Mouse (Mus musculus): Measurements from ENCODE around the gene Rasa3. TPM values are rescaled to one million over a fixed set of nuclear protein-coding genes. Genes with fewer than 3 reads are reported as not detected.

Rasa3 gene
- polyA plus RNA-seq, 1 experiment from 2014 or later: 26.0 TPM

DNA sequence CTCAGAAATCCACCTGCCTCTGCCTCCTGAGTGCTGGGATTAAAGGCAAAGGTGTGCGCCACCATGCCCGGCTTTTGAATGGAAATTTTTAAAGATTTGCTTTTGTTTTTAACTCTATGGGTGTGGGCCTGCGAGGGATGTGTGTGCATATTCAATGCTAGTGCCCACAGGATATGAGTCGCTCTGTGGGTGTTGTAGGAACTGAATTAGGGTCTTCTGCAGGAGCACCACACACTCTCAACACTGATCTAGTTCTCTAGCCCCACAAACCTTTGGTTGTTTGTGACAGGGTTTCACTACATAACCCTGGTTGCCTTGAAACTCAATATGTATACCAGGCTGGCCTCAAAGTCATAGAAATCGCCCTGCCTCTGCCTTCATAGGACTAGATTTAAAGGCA, 11.9 kb upstream of the Rasa3 start:
- Histone ChIP-seq H3K36me3 (ENCODE audit: control insufficient read depth, insufficient read depth, low read length) (no peaks in the 10 kb centered on the region), H3K27ac (replicated peaks; ENCODE audit: low read depth, low read length) (no peak overlapping the region), H3K4me3 (replicated peaks; ENCODE audit: low read depth, low read length) (no peak overlapping the region), H3K4me2 (ENCODE audit: low read length) (no peak overlapping the region), H3K9ac (replicated peaks; ENCODE audit: low read length) (no peak overlapping the region), H3K27me3 (ENCODE audit: control insufficient read depth, insufficient read depth, low read length) (no peaks in the 10 kb centered on the region), H3K4me1 (ENCODE audit: control insufficient read depth, insufficient read depth, low read length) (0 out of 2 replicates have a peak, but pooled peaks cover 2% of the 10 kb centered on the region), H3K9me3 (ENCODE audit: control insufficient read depth, low read length) (no peaks in the 10 kb centered on the region)
- no peak for ATAC-seq (ENCODE audit: low FRiP score, low TSS enrichment)
- DNase-seq: no peak
- 88% methylated on average over 5 of the region's 5 CpGs for WGBS

DNA sequence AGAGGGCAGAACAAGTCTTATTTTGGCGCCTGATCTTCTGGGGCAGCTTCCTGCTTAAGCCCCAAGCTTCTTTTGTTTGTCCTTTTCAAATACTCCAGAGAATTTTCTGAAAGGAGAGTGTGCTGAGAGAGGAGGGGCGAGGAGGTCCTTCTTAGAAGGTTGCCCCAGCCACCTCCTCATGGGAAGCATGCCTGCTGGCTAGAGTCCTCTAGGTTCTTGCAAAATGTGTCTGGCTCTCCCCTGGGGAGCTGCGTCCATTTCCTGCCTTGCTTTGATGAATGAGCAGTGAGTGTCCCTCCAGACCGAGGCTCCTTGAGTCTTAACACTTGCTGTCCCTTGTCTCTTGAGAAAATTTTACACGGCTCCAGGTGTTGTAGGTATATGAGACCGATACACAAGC, 11.1 kb upstream of the Rasa3 start:
- ATAC-seq (ENCODE audit: low FRiP score, low TSS enrichment): no peak
- H3K9me3 ChIP-seq (ENCODE audit: control insufficient read depth, low read length): no peaks in the 10 kb centered on the region
- 63% methylated on average over 6 of the region's 6 CpGs for WGBS
- no peaks in the 10 kb centered on the region for H3K36me3 ChIP-seq (ENCODE audit: control insufficient read depth, insufficient read depth, low read length)
- no peak for DNase-seq
- no peak overlapping the region for H3K9ac ChIP-seq (replicated peaks; ENCODE audit: low read length)
- no peak overlapping the region for H3K4me2 ChIP-seq (ENCODE audit: low read length)
- H3K4me3 ChIP-seq (replicated peaks; ENCODE audit: low read depth, low read length): no peak overlapping the region
- 0 out of 2 replicates have a peak, but pooled peaks cover 2% of the 10 kb centered on the region for H3K4me1 ChIP-seq (ENCODE audit: control insufficient read depth, insufficient read depth, low read length)
- H3K27me3 ChIP-seq (ENCODE audit: control insufficient read depth, insufficient read depth, low read length): no peaks in the 10 kb centered on the region
- no peak overlapping the region for H3K27ac ChIP-seq (replicated peaks; ENCODE audit: low read depth, low read length)

DNA sequence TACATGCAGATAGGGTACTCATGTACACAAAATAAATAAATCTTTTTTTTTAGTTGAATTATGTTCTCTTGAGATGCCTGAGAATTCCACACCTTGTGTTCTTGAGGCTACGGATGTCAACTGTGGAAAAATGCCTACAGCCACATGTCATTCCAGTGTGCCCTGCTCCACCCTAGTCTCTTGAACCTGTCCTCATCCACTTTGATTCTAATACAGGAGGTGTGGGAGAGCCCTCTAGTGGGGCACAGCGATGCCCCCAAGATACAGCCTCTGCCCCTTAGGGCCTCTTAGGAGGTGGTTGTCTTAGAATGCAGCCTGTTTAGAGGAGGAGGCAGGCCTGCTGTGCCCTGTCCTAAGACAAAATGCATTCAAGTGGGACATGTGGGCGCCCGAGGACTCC, 10.5 kb upstream of the Rasa3 start:
- Histone ChIP-seq H3K9me3 (ENCODE audit: control insufficient read depth, low read length) (no peaks in the 10 kb centered on the region), H3K36me3 (ENCODE audit: control insufficient read depth, insufficient read depth, low read length) (no peaks in the 10 kb centered on the region), H3K27me3 (ENCODE audit: control insufficient read depth, insufficient read depth, low read length) (no peaks in the 10 kb centered on the region), H3K4me3 (replicated peaks; ENCODE audit: low read depth, low read length) (no peak overlapping the region), H3K9ac (replicated peaks; ENCODE audit: low read length) (no peak overlapping the region), H3K27ac (replicated peaks; ENCODE audit: low read depth, low read length) (no peak overlapping the region), H3K4me2 (ENCODE audit: low read length) (no peak overlapping the region), H3K4me1 (ENCODE audit: control insufficient read depth, insufficient read depth, low read length) (0 out of 2 replicates have a peak, but pooled peaks cover 2% of the 10 kb centered on the region)
- 76% methylated on average over 4 of the region's 4 CpGs for WGBS
- ATAC-seq (ENCODE audit: low FRiP score, low TSS enrichment) (no peak), DNase-seq (no peak)

DNA sequence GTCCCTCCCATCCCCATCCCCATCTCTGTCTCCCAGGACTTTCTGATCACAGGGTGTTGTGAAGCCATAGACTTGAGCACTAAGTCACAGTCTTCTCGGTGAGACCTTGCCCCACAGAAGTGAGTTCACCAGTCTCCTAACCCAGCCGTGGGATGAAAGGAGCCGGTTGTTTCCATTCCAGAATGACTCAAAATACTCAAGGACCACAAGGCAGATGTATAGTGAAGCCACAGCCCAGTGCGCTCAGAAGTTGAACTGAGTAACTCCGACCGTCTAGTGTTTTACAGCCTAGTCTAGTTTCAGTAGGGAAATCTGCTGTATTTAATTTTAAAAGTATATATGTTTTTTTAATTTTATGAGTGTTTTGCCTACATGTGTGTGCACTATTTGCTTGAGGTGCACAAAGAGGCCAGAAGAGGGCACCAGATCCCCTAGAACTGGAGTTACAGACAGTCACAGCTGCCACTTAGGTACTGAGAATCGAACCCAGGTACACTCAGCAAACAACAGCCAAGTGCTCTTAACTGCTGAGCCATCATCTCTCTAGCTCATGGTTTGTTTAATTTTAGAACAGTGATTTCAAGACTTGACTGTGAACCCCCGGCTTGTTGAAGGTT, 9.8 kb upstream of the Rasa3 start:
- Histone ChIP-seq H3K4me3 (replicated peaks; ENCODE audit: low read depth, low read length) (no peak overlapping the region), H3K9me3 (ENCODE audit: control insufficient read depth, low read length) (no peaks in the 10 kb centered on the region), H3K9ac (replicated peaks; ENCODE audit: low read length) (no peak overlapping the region), H3K27ac (replicated peaks; ENCODE audit: low read depth, low read length) (no peak overlapping the region), H3K4me2 (ENCODE audit: low read length) (no peak overlapping the region), H3K27me3 (ENCODE audit: control insufficient read depth, insufficient read depth, low read length) (no peaks in the 10 kb centered on the region), H3K4me1 (ENCODE audit: control insufficient read depth, insufficient read depth, low read length) (no peaks in the 10 kb centered on the region), H3K36me3 (ENCODE audit: control insufficient read depth, insufficient read depth, low read length) (no peaks in the 10 kb centered on the region)
- ATAC-seq (ENCODE audit: low FRiP score, low TSS enrichment) (no peak), DNase-seq (no peak)
- WGBS: 95% methylated on average over 8 of the region's 8 CpGs

DNA sequence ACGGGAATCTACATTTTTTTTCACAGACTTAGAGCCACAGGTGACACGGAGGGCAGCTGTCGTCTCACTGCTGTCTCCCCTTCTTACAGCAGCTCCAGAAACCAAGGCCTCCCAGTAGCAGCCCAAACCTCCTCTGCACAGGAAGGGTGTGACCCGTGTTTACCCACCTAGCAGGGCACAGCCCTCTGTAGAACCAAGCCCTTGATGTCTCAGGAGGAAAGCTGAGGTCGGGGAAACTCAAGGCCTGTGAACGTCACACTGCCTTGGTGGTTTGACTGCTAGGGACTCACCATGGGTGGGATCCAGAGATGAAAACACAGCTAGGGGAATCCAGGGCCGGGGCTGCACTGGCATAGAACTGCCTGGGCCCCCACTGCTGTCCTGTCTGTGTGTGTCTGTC, 9.0 kb upstream of the Rasa3 start:
- H3K4me1 ChIP-seq (ENCODE audit: control insufficient read depth, insufficient read depth, low read length): no peaks in the 10 kb centered on the region
- WGBS: 73% methylated on average over 7 of the region's 7 CpGs
- no peaks in the 10 kb centered on the region for H3K9me3 ChIP-seq (ENCODE audit: control insufficient read depth, low read length)
- no peak overlapping the region for H3K4me3 ChIP-seq (replicated peaks; ENCODE audit: low read depth, low read length)
- H3K27me3 ChIP-seq (ENCODE audit: control insufficient read depth, insufficient read depth, low read length): no peaks in the 10 kb centered on the region
- no peak overlapping the region for H3K27ac ChIP-seq (replicated peaks; ENCODE audit: low read depth, low read length)
- H3K9ac ChIP-seq (replicated peaks; ENCODE audit: low read length): no peak overlapping the region
- DNase-seq (no peak), ATAC-seq (ENCODE audit: low FRiP score, low TSS enrichment) (no peak)
- no peak overlapping the region for H3K4me2 ChIP-seq (ENCODE audit: low read length)
- H3K36me3 ChIP-seq (ENCODE audit: control insufficient read depth, insufficient read depth, low read length): no peaks in the 10 kb centered on the region

DNA sequence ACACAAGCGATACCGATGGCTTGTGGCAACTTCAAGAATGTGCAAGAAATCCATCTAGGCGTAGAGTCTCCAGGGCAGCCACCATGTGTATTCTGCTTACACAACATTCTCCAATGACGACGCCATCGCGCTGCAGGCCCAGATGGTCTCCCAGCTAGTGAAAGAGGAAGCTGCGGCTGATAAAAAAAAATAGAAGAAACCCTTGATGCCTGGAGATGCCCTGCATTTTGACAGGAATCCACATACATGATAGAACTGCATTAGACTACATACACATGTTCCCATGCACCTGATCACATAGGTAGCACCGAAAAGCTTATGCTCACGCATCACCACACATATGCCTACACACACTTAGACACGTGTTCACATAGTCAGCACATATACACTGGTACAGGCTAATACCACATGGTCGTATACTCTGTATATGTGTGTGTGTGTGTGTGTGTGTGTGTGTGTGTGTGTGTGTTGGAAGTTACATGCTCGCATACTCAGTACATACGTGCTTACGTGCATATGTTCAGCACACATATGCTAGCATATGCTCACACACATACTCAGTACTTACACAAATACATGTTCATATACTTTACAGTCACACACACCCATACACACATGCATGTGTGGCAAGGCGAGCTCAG, 8.4 kb upstream of the Rasa3 start:
- ATAC-seq (ENCODE audit: low FRiP score, low TSS enrichment): no peak
- WGBS: 89% methylated on average over 16 of the region's 16 CpGs

DNA sequence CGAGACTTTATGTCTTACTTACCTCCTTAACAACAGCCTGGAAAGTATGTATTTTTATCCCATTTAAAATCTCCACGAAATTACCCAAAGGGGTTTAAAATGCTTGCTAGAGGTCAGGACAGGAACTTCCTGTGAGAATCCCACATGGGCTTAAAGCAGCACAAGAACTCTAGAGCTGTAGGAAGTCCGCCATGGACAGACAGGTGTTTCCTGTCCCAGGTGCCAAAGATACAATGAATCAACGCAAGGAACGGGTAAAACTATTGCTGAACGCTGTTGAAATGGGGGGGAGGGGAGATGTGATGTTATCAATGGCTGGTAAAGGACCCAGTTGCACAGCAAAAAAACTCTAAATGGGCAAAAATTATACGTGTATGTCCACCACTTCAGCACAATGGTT, 6.7 kb upstream of the Rasa3 start:
- H3K9ac ChIP-seq (replicated peaks; ENCODE audit: low read length): no peak overlapping the region

More for the DNA sequence above, 8.4 kb upstream of the Rasa3 start:
- no peaks in the 10 kb centered on the region for H3K27me3 ChIP-seq (ENCODE audit: control insufficient read depth, insufficient read depth, low read length)
- H3K9me3 ChIP-seq (ENCODE audit: control insufficient read depth, low read length): no peaks in the 10 kb centered on the region
- no peak overlapping the region for H3K27ac ChIP-seq (replicated peaks; ENCODE audit: low read depth, low read length)
- H3K36me3 ChIP-seq (ENCODE audit: control insufficient read depth, insufficient read depth, low read length): no peaks in the 10 kb centered on the region
- no peak for DNase-seq
- H3K9ac ChIP-seq (replicated peaks; ENCODE audit: low read length): no peak overlapping the region
- no peak overlapping the region for H3K4me2 ChIP-seq (ENCODE audit: low read length)
- no peaks in the 10 kb centered on the region for H3K4me1 ChIP-seq (ENCODE audit: control insufficient read depth, insufficient read depth, low read length)
- H3K4me3 ChIP-seq (replicated peaks; ENCODE audit: low read depth, low read length): no peak overlapping the region

DNA sequence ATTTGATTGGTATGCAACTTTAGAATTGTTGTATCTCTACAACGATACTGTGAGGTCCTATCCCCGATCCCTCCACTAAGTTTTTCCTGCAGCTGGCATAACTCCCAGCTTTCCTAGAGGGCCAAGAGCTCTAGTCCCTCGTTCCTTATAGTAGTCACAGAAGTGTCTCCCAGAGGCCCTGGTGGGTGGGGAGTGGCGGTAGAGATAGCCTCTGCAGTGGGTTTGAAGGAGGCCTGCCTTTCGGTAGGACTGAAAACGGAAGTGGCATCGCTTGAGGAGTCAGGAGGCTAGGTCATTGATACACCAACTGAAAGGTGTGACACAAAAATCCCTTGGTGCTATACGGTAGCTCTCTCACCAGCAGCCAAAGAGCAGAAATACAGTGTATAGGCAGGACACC, 779 bp upstream of the Rasa3 start:
- Histone ChIP-seq H3K9me3 (ENCODE audit: control insufficient read depth, low read length) (no peaks in the 10 kb centered on the region), H3K36me3 (ENCODE audit: control insufficient read depth, insufficient read depth, low read length) (no peaks in the 10 kb centered on the region), H3K27me3 (ENCODE audit: control insufficient read depth, insufficient read depth, low read length) (no peaks in the 10 kb centered on the region), H3K4me3 (replicated peaks; ENCODE audit: low read depth, low read length) (peak overlapping the region; percentile 76), H3K4me1 (ENCODE audit: control insufficient read depth, insufficient read depth, low read length) (peaks cover 22% of the 10 kb centered on the region; the same call in 1 of the 2 replicates), H3K9ac (replicated peaks; ENCODE audit: low read length) (no peak overlapping the region; the same call in 1 of the 2 replicates), H3K4me2 (ENCODE audit: low read length) (peak overlapping the region; percentile 77), H3K27ac (replicated peaks; ENCODE audit: low read depth, low read length) (no peak overlapping the region; the same call in 1 of the 2 replicates)
- DNase-seq (no peak), ATAC-seq (ENCODE audit: low FRiP score, low TSS enrichment) (no peak)
- 47% methylated on average over 8 of the region's 8 CpGs for WGBS

More for the DNA sequence above, 6.7 kb upstream of the Rasa3 start:
- Histone ChIP-seq H3K4me3 (replicated peaks; ENCODE audit: low read depth, low read length) (no peak overlapping the region), H3K27me3 (ENCODE audit: control insufficient read depth, insufficient read depth, low read length) (no peaks in the 10 kb centered on the region), H3K9me3 (ENCODE audit: control insufficient read depth, low read length) (no peaks in the 10 kb centered on the region), H3K4me2 (ENCODE audit: low read length) (no peak overlapping the region), H3K36me3 (ENCODE audit: control insufficient read depth, insufficient read depth, low read length) (no peaks in the 10 kb centered on the region), H3K4me1 (ENCODE audit: control insufficient read depth, insufficient read depth, low read length) (no peaks in the 10 kb centered on the region), H3K27ac (replicated peaks; ENCODE audit: low read depth, low read length) (no peak overlapping the region)
- 87% methylated on average over 7 of the region's 7 CpGs for WGBS
- no peak for ATAC-seq (ENCODE audit: low FRiP score, low TSS enrichment)
- DNase-seq: no peak

Data from midbrain, embryonic 14.5 days (tissue).